17 mouse cellular contexts compared by ENCODE assay signal in genomic region chr16:13580016-13580415, GRCm38 (mm10).
DNase-seq lines count a peak whose midpoint lies in the region; ATAC-seq and TF ChIP-seq lines count a peak whose summit lies in the region.
"Had no signal": no experiment of that assay in that cellular context is flagged by ENCODE, and none has a peak within 500 bp of the region (broad histone marks: within the 10 kb centered on the region; RNA-seq: fewer than 3 reads in every experiment).

No protein-coding gene starts in this region.

- TF ChIP-seq POLR2A in cerebellum, adult 2 months (IDR thresholded peaks at IDR 0.05; ENCODE audit: borderline replicate concordance, insufficient read depth, low read length) = no peak

- no peaks in the 10 kb centered on the region for H3K4me1 ChIP-seq in cerebellum, adult 2 months (ENCODE audit: control insufficient read depth, insufficient read depth, low read length)
- H3K4me1 ChIP-seq in forebrain, embryonic 11.5 days (replicated peaks; ENCODE audit: control insufficient read depth, insufficient read depth, low read length) = no peaks in the 10 kb centered on the region
- H3K4me1 ChIP-seq: limb, embryonic 12.5 days; neural tube, embryonic 15.5 days had no signal

- no peaks in the 10 kb centered on the region for H3K9me3 ChIP-seq in forebrain, embryonic 11.5 days (ENCODE audit: control insufficient read depth, low read length)
- H3K9me3 ChIP-seq: forebrain, embryonic 10.5 days; limb, embryonic 12.5 days; midbrain, embryonic 10.5 days; neural tube, embryonic 15.5 days had no signal

- no peak overlapping the region for H3K4me2 ChIP-seq in forebrain, embryonic 11.5 days (ENCODE audit: low read depth, low read length, severe bottlenecking)
- H3K4me2 ChIP-seq: limb, embryonic 12.5 days; neural tube, embryonic 15.5 days had no signal

- no peak for TF ChIP-seq CTCF in cerebellum, adult 2 months (IDR thresholded peaks at IDR 0.05; ENCODE audit: borderline replicate concordance, insufficient read depth, low read depth, low read length)

- WGBS in cerebellum, adult 2 months = 15% methylated on average over 1 of the region's 1 CpGs
- WGBS in forebrain, embryonic 11.5 days = 78% methylated on average over 1 of the region's 1 CpGs

- DNase-seq in cerebellum, adult 2 months = peak; percentile 11 to 15
- no peak for DNase-seq in cerebellum, postnatal 4 days (ENCODE audit: low spot score in 2 of 2)
- peak; percentile 40 to 52 for DNase-seq in heart, postnatal 10 days
- no peak for DNase-seq in heart, adult 9 months (ENCODE audit: low spot score in 2 of 2)
- peak; percentile 22 for DNase-seq in left cerebral cortex, postnatal 4 days
- DNase-seq in left cerebral cortex, adult 18-20 months (ENCODE audit: low spot score in 2 of 2) = no peak
- DNase-seq in cerebellum, postnatal 25 days = peak; percentile 28 to 68
- no peak for DNase-seq in forebrain, embryonic 11.5 days (ENCODE audit: low spot score)
- DNase-seq: lung, postnatal 36 days; right cerebral cortex, postnatal 4 days had no signal

- no peak overlapping the region for H3K27ac ChIP-seq in cerebellum, adult 2 months (ENCODE audit: insufficient read depth, low read length)
- H3K27ac ChIP-seq in forebrain, embryonic 11.5 days (ENCODE audit: low read depth, low read length) = no peak overlapping the region
- H3K27ac ChIP-seq: forebrain, embryonic 10.5 days; layer of hippocampus, adult 2 months; left cerebral cortex, adult 2 months; limb, embryonic 12.5 days; midbrain, embryonic 10.5 days; neural tube, embryonic 15.5 days had no signal

- ATAC-seq in forebrain, embryonic 11.5 days (replicated peaks; ENCODE audit: low FRiP score) = no peak
- ATAC-seq: intestine, embryonic 16.5 days had no signal

- no peak overlapping the region for H3K4me3 ChIP-seq in cerebellum, adult 2 months (replicated peaks; ENCODE audit: insufficient read depth, low read depth, low read length)
- no peak overlapping the region for H3K4me3 ChIP-seq in forebrain, embryonic 11.5 days (ENCODE audit: low read depth, low read length)
- H3K4me3 ChIP-seq: forebrain, embryonic 10.5 days; layer of hippocampus, adult 2 months; left cerebral cortex, adult 2 months; limb, embryonic 12.5 days; midbrain, embryonic 10.5 days; neural tube, embryonic 15.5 days had no signal

- no peak overlapping the region for H3K9ac ChIP-seq in forebrain, embryonic 11.5 days (ENCODE audit: low read length)
- H3K9ac ChIP-seq: limb, embryonic 12.5 days; neural tube, embryonic 15.5 days had no signal

- H3K36me3 ChIP-seq in forebrain, embryonic 11.5 days (ENCODE audit: control insufficient read depth, insufficient read depth, low read length) = no peaks in the 10 kb centered on the region

- no peaks in the 10 kb centered on the region for H3K27me3 ChIP-seq in cerebellum, adult 2 months (ENCODE audit: control insufficient read depth, insufficient read depth, low read length)
- H3K27me3 ChIP-seq in forebrain, embryonic 11.5 days (ENCODE audit: control insufficient read depth, insufficient read depth, low read length) = no peaks in the 10 kb centered on the region
- H3K27me3 ChIP-seq: limb, embryonic 12.5 days; neural tube, embryonic 15.5 days had no signal

- intact Hi-C loops in heart, postnatal 10 days (cut with DNase I) = no loop called here
- intact Hi-C loops in left cerebral cortex, postnatal 4 days (cut with DNase I) = no loop called here

Comparison
In these comparisons a context has a peak if more than half of its experiments do, and no peak if none do; other contexts are left out.
1. DNase-seq: peak in cerebellum, adult 2 months (2 of 2), heart, postnatal 10 days (2 of 2), left cerebral cortex, postnatal 4 days (single experiment) and cerebellum, postnatal 25 days (2 of 2); none in cerebellum, postnatal 4 days (0 of 2), heart, adult 9 months (0 of 2), left cerebral cortex, adult 18-20 months (0 of 2) and forebrain, embryonic 11.5 days (single experiment).